Mouse (Mus musculus) liver, postnatal 0 days (tissue): ENCODE measurements around the gene Ly6g6f. TPM values are rescaled to one million over a fixed set of nuclear protein-coding genes. Genes with fewer than 3 reads are reported as not detected.

Source experiments
- ATAC-seq: fragments of 200-750 bp; cut with Nextera tagmentation; 2 replicates; pipeline ENCODE4 v1.8.0; 2017; ENCODE audit warnings: mild to moderate bottlenecking, moderate library complexity
- DNase-seq: peaks from one replicate; pipeline ENCODE4 v3.0.0-alpha.2; 2016
- H3K27ac ChIP-seq: fragments of 300-500 bp; sonication (generic); 2 replicates; pipeline ENCODE4 v1.5.1; 2014; ENCODE audit warnings: antibody characterized with exemption, moderate library complexity, mild to moderate bottlenecking, low read depth
- H3K27me3 ChIP-seq: fragments of 300-500 bp; sonication (generic); 2 replicates; pipeline ENCODE4 v1.6.1; 2014; ENCODE audit warnings: low read length, control low read depth, mixed read lengths; ENCODE audit not compliant: insufficient read depth
- H3K36me3 ChIP-seq: fragments of 300-500 bp; sonication (generic); replicated peaks from 2 replicates; pipeline ENCODE4 v1.6.1; 2014; ENCODE audit warnings: mild to moderate bottlenecking, control low read depth, low read length, moderate library complexity, mixed read lengths; ENCODE audit not compliant: insufficient read depth
- H3K4me1 ChIP-seq: fragments of 300-500 bp; sonication (generic); 2 replicates; pipeline ENCODE4 v1.6.1; 2014; ENCODE audit warnings: antibody characterized with exemption, mild to moderate bottlenecking, control low read depth; ENCODE audit not compliant: insufficient read depth
- H3K4me2 ChIP-seq: fragments of 300-500 bp; sonication (generic); 2 replicates; pipeline ENCODE4 v1.6.1; 2014; ENCODE audit warnings: low read depth, mild to moderate bottlenecking, low read length, moderate library complexity, mixed read lengths
- H3K4me3 ChIP-seq: fragments of 300-500 bp; sonication (generic); 2 replicates; pipeline ENCODE4 v1.5.1; 2014; ENCODE audit warnings: low read depth, low read length
- H3K9ac ChIP-seq: fragments of 300-500 bp; sonication (generic); replicated peaks from 2 replicates; pipeline ENCODE4 v1.6.1; 2014; ENCODE audit warnings: mild to moderate bottlenecking, moderate library complexity
- H3K9me3 ChIP-seq: fragments of 300-500 bp; sonication (generic); 2 replicates; pipeline ENCODE4 v1.6.1; 2016; ENCODE audit warnings: mild to moderate bottlenecking, control low read depth, low read length, mixed read lengths
- CTCF ChIP-seq: sonication (generic); IDR thresholded peaks from 2 replicates; pipeline ENCODE4 v1.5.1; 2016; ENCODE audit warnings: antibody characterized with exemption, low read depth
- EP300 ChIP-seq: IDR thresholded peaks from 2 replicates; pipeline ENCODE4 v1.6.1; 2016; ENCODE audit warnings: antibody characterized with exemption, low read depth, mild to moderate bottlenecking
- WGBS: fragments of 180-500 bp; shearing (Covaris S2); extraction: QIAGEN DNeasy Blood & Tissue Kit; methylation state at CpG from one replicate; pipeline ENCODE4 v1.1.7; 2014; ENCODE audit not compliant: insufficient replicate concordance; 5-methylcytosine and 5-hydroxymethylcytosine counted together
- polyA plus RNA-seq: library from polyadenylated mRNA; unstranded; fragments of >200 nt; fragmentation: Nextera tagmentation; extraction: Ambion mirVana; gene quantifications from 2 replicates; pipeline ENCODE4 v1.2.1, GENCODE M21; 2015

Gene Ly6g6f
- polyA plus RNA-seq, 1 experiment from 2014 or later: 5.3 TPM

- Histone ChIP-seq H3K9ac (no peak overlapping the region), H3K4me2 (no peak overlapping the region), H3K9me3 (no peaks in the 10 kb centered on the region), H3K4me3 (no peak overlapping the region), H3K27ac (no peak overlapping the region), H3K27me3 (no peaks in the 10 kb centered on the region), H3K4me1 (peaks cover 18% of the 10 kb centered on the region), H3K36me3 (no peaks in the 10 kb centered on the region)
- DNase-seq (no peak), ATAC-seq (no peak)
- TF ChIP-seq CTCF (no peak), EP300 (no peak)
- 86% methylated on average over 16 of the region's 16 CpGs for WGBS
Observed at GRCm38 (mm10) chr17:35082841-35083576, 2.4 kb downstream of the Ly6g6f start.

DNA sequence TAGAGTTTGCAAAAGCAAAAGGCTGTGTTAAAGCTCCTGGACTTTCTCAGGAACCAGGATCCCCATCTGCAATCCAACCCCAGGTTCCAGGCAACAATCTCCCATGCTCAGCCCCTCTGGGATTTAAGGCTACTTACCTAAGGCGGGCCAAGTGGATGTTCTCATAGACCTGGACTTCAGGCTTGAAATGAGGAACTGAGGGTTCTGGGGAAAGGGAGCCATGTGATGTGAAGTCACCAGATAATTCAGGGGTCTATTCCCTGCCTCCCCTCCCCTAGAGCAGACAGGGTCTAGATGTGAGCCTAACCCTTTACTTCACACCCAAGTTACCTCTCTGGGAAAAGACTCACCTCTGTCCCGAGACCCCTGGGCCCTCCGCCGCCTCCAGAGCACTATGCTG, 4.7 kb downstream of the Ly6g6f start:
- H3K27me3 ChIP-seq: 0 out of 2 replicates have a peak, but pooled peaks cover 4% of the 10 kb centered on the region
- TF ChIP-seq CTCF (no peak), EP300 (no peak)
- no peak for DNase-seq
- no peak overlapping the region for H3K4me3 ChIP-seq
- no peak overlapping the region; the same call in 1 of the 2 replicates for H3K4me2 ChIP-seq
- H3K36me3 ChIP-seq: no peaks in the 10 kb centered on the region
- H3K9ac ChIP-seq: 0 out of 2 replicates have a peak overlapping the region, but pooled peaks have one; percentile 33
- H3K27ac ChIP-seq: no peak overlapping the region; the same call in 1 of the 2 replicates
- 76% methylated on average over 4 of the region's 4 CpGs for WGBS
- H3K4me1 ChIP-seq: peaks cover 17% of the 10 kb centered on the region
- no peak for ATAC-seq
- H3K9me3 ChIP-seq: no peaks in the 10 kb centered on the region

- 0 out of 2 replicates have a peak, but pooled peaks cover 4% of the 10 kb centered on the region for H3K27me3 ChIP-seq
- TF ChIP-seq EP300 (no peak), CTCF (no peak)
- ATAC-seq (peak; percentile 48), DNase-seq (no peak)
- H3K4me1 ChIP-seq: peaks cover 14% of the 10 kb centered on the region
- peak overlapping the region; percentile 17; the same call in 1 of the 2 replicates for H3K4me3 ChIP-seq
- H3K27ac ChIP-seq: peak overlapping the region; percentile 50
- H3K36me3 ChIP-seq: no peaks in the 10 kb centered on the region
- WGBS: 32% methylated on average over 6 of the region's 6 CpGs
- H3K4me2 ChIP-seq: peak overlapping the region; percentile 51
- no peaks in the 10 kb centered on the region for H3K9me3 ChIP-seq
- H3K9ac ChIP-seq: peak overlapping the region; percentile 33; the same call in 1 of the 2 replicates
Observed at GRCm38 (mm10) chr17:35080248-35080647, 5.2 kb downstream of the Ly6g6f start.

DNA sequence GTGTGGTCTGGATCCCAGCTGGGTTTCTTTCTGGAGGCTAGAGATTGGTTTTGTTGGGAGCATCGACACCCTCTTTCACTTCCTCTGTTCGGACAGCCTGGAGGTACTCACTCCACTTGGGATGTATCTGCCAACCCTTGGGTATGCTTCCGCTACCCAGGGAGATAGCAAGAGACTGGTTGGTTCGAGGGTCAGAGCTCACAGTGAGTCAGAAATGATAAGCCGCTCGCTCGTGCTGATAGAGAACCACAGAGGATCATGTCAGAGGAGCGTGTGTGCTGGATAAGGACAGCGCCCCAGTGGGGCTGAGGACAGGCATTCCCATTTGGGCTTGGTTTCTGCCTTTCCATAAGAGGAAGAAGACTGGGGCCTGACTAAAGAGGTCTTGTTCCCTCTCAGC, 5.6 kb downstream of the Ly6g6f start:
- peak overlapping the region; percentile 17; the same call in 1 of the 2 replicates for H3K4me3 ChIP-seq
- H3K36me3 ChIP-seq: no peaks in the 10 kb centered on the region
- TF ChIP-seq CTCF (peak; percentile 57), EP300 (peak; percentile 88)
- 28% methylated on average over 9 of the region's 9 CpGs for WGBS
- peak overlapping the region; percentile 33; the same call in 1 of the 2 replicates for H3K9ac ChIP-seq
- peaks cover 14% of the 10 kb centered on the region for H3K4me1 ChIP-seq
- peak; percentile 54 for DNase-seq
- H3K27ac ChIP-seq: peak overlapping the region; percentile 50
- ATAC-seq: peak; percentile 85
- 0 out of 2 replicates have a peak, but pooled peaks cover 4% of the 10 kb centered on the region for H3K27me3 ChIP-seq
- H3K9me3 ChIP-seq: no peaks in the 10 kb centered on the region
- peak overlapping the region; percentile 51 for H3K4me2 ChIP-seq

DNA sequence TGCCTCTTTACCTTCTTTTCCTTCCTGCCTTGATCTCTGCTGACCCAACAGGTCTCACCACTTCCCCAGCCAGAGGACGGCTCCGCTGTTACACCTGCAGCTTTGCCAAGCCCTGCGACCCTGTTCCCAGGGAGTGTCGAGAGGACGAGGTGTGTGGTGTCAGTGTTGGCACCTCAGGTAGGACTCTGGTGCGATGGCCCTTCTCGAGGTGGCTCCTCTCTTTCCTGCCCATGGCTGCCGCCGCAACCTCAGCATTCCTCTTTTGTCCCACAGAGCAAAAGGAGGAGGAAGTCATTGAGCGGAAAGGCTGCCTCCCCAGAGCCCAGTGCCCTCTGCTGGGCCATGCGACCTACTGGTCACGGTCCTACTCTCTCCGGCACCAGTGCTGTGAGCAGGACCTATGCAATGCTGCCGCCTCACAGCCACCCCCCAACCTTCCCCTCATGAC, 7.6 kb downstream of the Ly6g6f start, which contains the start of gene Ly6g6d:
TSS of gene Ly6g6d (minus strand) at position 280 of the 448 bp plus-strand sequence.
- DNase-seq (peak; percentile 55), ATAC-seq (peak; percentile 42; the same call in 1 of the 2 replicates)
- Histone ChIP-seq H3K9ac (peak within 1 kb of the TSS; percentile 22), H3K4me3 (0 out of 2 replicates have a peak within 1 kb of the TSS, but pooled peaks have one; percentile 12), H3K27me3 (0 out of 2 replicates have a peak, but pooled peaks cover 4% of the 10 kb centered on the region), H3K4me1 (peaks cover 14% of the 10 kb centered on the region), H3K27ac (peak within 1 kb of the TSS; percentile 41; the same call in 1 of the 2 replicates), H3K36me3 (no peaks in the 10 kb centered on the region), H3K4me2 (peak within 1 kb of the TSS; percentile 53), H3K9me3 (no peaks in the 10 kb centered on the region)
- TF ChIP-seq EP300: no peak
- peak; percentile 63 for TF ChIP-seq CTCF
- WGBS: 9% methylated on average over 12 of the region's 14 CpGs

DNA sequence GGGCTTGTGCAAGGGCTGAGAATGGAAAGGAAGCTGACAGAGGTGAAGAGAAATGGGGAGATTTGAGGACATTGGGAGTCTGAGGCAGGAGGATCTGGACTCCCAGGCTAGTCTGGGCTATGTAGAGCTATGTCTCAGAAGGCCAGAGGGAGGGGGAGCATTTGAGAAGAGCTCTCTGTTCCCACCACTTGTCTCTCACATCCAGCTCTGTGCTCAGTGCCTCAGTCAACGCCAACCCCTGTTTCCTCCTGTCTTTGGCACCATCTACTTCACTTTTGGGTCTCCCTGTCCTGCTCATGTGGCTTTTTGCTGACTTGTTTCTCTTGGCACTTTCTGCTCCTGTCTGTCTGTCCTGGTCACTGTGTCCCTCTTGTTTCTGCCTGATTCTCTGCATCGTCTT, 8.1 kb downstream of the Ly6g6f start:
- 0 out of 2 replicates have a peak, but pooled peaks cover 4% of the 10 kb centered on the region for H3K27me3 ChIP-seq
- no peak for ATAC-seq
- 0 out of 2 replicates have a peak overlapping the region, but pooled peaks have one; percentile 12 for H3K4me3 ChIP-seq
- no peaks in the 10 kb centered on the region for H3K36me3 ChIP-seq
- no peak for TF ChIP-seq CTCF
- TF ChIP-seq EP300: no peak
- peak overlapping the region; percentile 53; the same call in 1 of the 2 replicates for H3K4me2 ChIP-seq
- H3K4me1 ChIP-seq: peaks cover 14% of the 10 kb centered on the region
- H3K9ac ChIP-seq: no peak overlapping the region; the same call in 1 of the 2 replicates
- H3K9me3 ChIP-seq: no peaks in the 10 kb centered on the region
- no peak for DNase-seq
- peak overlapping the region; percentile 41; the same call in 1 of the 2 replicates for H3K27ac ChIP-seq
- WGBS: 39% methylated on average over 2 of the region's 2 CpGs
